Mouse (Mus musculus) limb, embryonic 14.5 days (tissue): ENCODE results near the gene Inpp5a. TPM values are rescaled to one million over a fixed set of nuclear protein-coding genes. Genes with fewer than 3 reads are reported as not detected.
A peak's percentile ranks its signal among the peaks of the same experiment; 100 is the strongest.

Experiments
- ATAC-seq: fragments of 200-750 bp; cut with Nextera tagmentation; 2 replicates; pipeline ENCODE4 v1.8.0; 2017; ENCODE audit warnings: low read depth, moderate number of reproducible peaks, moderate TSS enrichment; ENCODE audit not compliant: low FRiP score
- DNase-seq: peaks from one replicate; pipeline ENCODE4 v3.0.0-alpha.2; 2015; ENCODE audit warnings: low spot score
- H3K27ac ChIP-seq: fragments of 300-500 bp; sonication (generic); replicated peaks from 2 replicates; pipeline ENCODE4 v1.5.1; 2014; ENCODE audit warnings: low read depth, mild to moderate bottlenecking, low read length, moderate library complexity, mixed read lengths
- H3K27me3 ChIP-seq: fragments of 300-500 bp; sonication (generic); 2 replicates; pipeline ENCODE4 v1.6.1; 2014; ENCODE audit warnings: low read length, mixed read lengths; ENCODE audit not compliant: control insufficient read depth, insufficient read depth
- H3K36me3 ChIP-seq: fragments of 300-500 bp; sonication (generic); 2 replicates; pipeline ENCODE4 v1.6.1; 2014; ENCODE audit warnings: mild to moderate bottlenecking, low read length, moderate library complexity, mixed read lengths; ENCODE audit not compliant: control insufficient read depth, insufficient read depth
- H3K4me1 ChIP-seq: fragments of 300-500 bp; sonication (generic); 2 replicates; pipeline ENCODE4 v1.6.1; 2014; ENCODE audit warnings: antibody characterized with exemption, low read length, mixed read lengths; ENCODE audit not compliant: control insufficient read depth, insufficient read depth
- H3K4me2 ChIP-seq: fragments of 300-500 bp; sonication (generic); replicated peaks from 2 replicates; pipeline ENCODE4 v1.6.1; 2014; ENCODE audit warnings: low read depth, mild to moderate bottlenecking, low read length, moderate library complexity; ENCODE audit not compliant: severe bottlenecking
- H3K4me3 ChIP-seq: fragments of 300-500 bp; sonication (generic); replicated peaks from 2 replicates; pipeline ENCODE4 v1.5.1; 2014; ENCODE audit warnings: low read length
- H3K9ac ChIP-seq: fragments of 300-500 bp; sonication (generic); 2 replicates; pipeline ENCODE4 v1.6.1; 2014; ENCODE audit warnings: mild to moderate bottlenecking, low read depth, low read length, moderate library complexity; ENCODE audit not compliant: severe bottlenecking
- H3K9me3 ChIP-seq: fragments of 300-500 bp; sonication (generic); 2 replicates; pipeline ENCODE4 v1.6.1; 2016; ENCODE audit warnings: low read length; ENCODE audit not compliant: control insufficient read depth
- POLR2A ChIP-seq: fragments of 200-500 bp; IDR thresholded peaks from 2 replicates; pipeline ENCODE4 v1.8.0; 2012; ENCODE audit warnings: inconsistent platforms, mild to moderate bottlenecking, moderate library complexity, borderline replicate concordance; ENCODE audit not compliant: insufficient read depth, insufficient read length; ENCODE audit errors: extremely low read depth
- WGBS: fragments of 180-500 bp; shearing (Covaris S2); extraction: QIAGEN DNeasy Blood & Tissue Kit; methylation state at CpG from one replicate; pipeline ENCODE4 v1.1.7; 2014; 5-methylcytosine and 5-hydroxymethylcytosine counted together
- polyA plus RNA-seq, 2 experiments: library from polyadenylated mRNA; depleted of rRNA in 1 of 2; stranded (reverse) in 1 of 2; unstranded in 1 of 2; fragments of >200 nt; fragmentation: Nextera tagmentation in 1 of 2; extraction: Ambion mirVana in 1 of 2; gene quantifications; 2 replicates each; pipeline versions ENCODE4 v1.2.1 to v1.2.3; 2012 to 2014

The Inpp5a gene
- polyA plus RNA-seq, 2 experiments: 29.0 to 39.7 TPM

GRCm38 (mm10) chr7:139515959-139516660 lies 127.2 kb downstream of the Inpp5a start:
- WGBS: 32% methylated on average over 13 of the region's 13 CpGs
- Histone ChIP-seq H3K27me3 (no peaks in the 10 kb centered on the region), H3K4me3 (no peak overlapping the region), H3K9me3 (no peaks in the 10 kb centered on the region), H3K4me1 (peaks cover 22% of the 10 kb centered on the region), H3K27ac (no peak overlapping the region), H3K4me2 (no peak overlapping the region), H3K9ac (no peak overlapping the region), H3K36me3 (peaks cover 30% of the 10 kb centered on the region)
- TF ChIP-seq POLR2A: no peak
- DNase-seq: peak; percentile 77
- peak; percentile 75 for ATAC-seq

- H3K36me3 ChIP-seq: peaks cover 27% of the 10 kb centered on the region
- no peak overlapping the region for H3K4me3 ChIP-seq
- no peak for ATAC-seq
- no peak overlapping the region for H3K27ac ChIP-seq
- H3K9ac ChIP-seq: no peak overlapping the region
- no peaks in the 10 kb centered on the region for H3K27me3 ChIP-seq
- TF ChIP-seq POLR2A: no peak
- no peak for DNase-seq
- no peak overlapping the region for H3K4me2 ChIP-seq
- peaks cover 22% of the 10 kb centered on the region for H3K4me1 ChIP-seq
- 69% methylated on average over 5 of the region's 5 CpGs for WGBS
- no peaks in the 10 kb centered on the region for H3K9me3 ChIP-seq
These were observed 127.7 kb downstream of the Inpp5a start for GRCm38 (mm10) chr7:139516661-139517016.

GRCm38 (mm10) chr7:139518352-139518751 lies 129.4 kb downstream of the Inpp5a start:
- no peak for ATAC-seq
- Histone ChIP-seq H3K27me3 (no peaks in the 10 kb centered on the region), H3K4me3 (no peak overlapping the region), H3K9ac (no peak overlapping the region), H3K36me3 (peaks cover 17% of the 10 kb centered on the region), H3K4me1 (peaks cover 22% of the 10 kb centered on the region), H3K27ac (no peak overlapping the region), H3K4me2 (no peak overlapping the region), H3K9me3 (no peaks in the 10 kb centered on the region)
- no peak for TF ChIP-seq POLR2A
- WGBS: 60% methylated on average over 3 of the region's 3 CpGs
- DNase-seq: no peak

- Histone ChIP-seq H3K27me3 (no peaks in the 10 kb centered on the region), H3K36me3 (peaks cover 45% of the 10 kb centered on the region), H3K9me3 (no peaks in the 10 kb centered on the region), H3K4me2 (no peak overlapping the region), H3K4me3 (no peak overlapping the region), H3K4me1 (no peaks in the 10 kb centered on the region), H3K9ac (no peak overlapping the region), H3K27ac (no peak overlapping the region)
- WGBS: 41% methylated on average over 15 of the region's 15 CpGs
- DNase-seq: no peak
- no peak for ATAC-seq
- TF ChIP-seq POLR2A: no peak
These were observed 139.6 kb downstream of the Inpp5a start for GRCm38 (mm10) chr7:139528309-139529076.

GRCm38 (mm10) chr7:139529208-139529607 lies 140.3 kb downstream of the Inpp5a start:
- Histone ChIP-seq H3K36me3 (peaks cover 45% of the 10 kb centered on the region), H3K27me3 (no peaks in the 10 kb centered on the region), H3K4me1 (no peaks in the 10 kb centered on the region), H3K4me3 (no peak overlapping the region), H3K27ac (no peak overlapping the region), H3K9me3 (no peaks in the 10 kb centered on the region), H3K9ac (no peak overlapping the region), H3K4me2 (no peak overlapping the region)
- DNase-seq (no peak), ATAC-seq (no peak)
- TF ChIP-seq POLR2A: no peak
